Mouse (Mus musculus) adrenal gland, adult 8-10 months (tissue): Measurements from ENCODE around the gene Iqce. TPM values are rescaled to one million over a fixed set of nuclear protein-coding genes. Genes with fewer than 3 reads are reported as not detected.

Experiments used
- DNase-seq: peaks from one replicate; pipeline ENCODE4 v3.0.0; 2022
- total RNA-seq, 4 experiments: library from RNA; stranded (reverse); gene quantifications; 2 replicates each; pipeline ENCODE4 v1.2.4; 2022

Iqce gene
- total RNA-seq, 4 experiments from 2014 or later, result 21.0 to 45.5 (median 36.7) TPM

GRCm38 (mm10) chr5:140612191-140612590 lies 90.0 kb downstream of the Iqce start:
- DNase-seq, result no peak

Other genes starting within 250 kb of the Iqce start
- 10 to 100 TPM in 2 of 4 experiments, 1 to 10 TPM in 2; 8.7 to 15.1 (median 10.3) TPM for gene Chst12, start 196.8 kb downstream of the Iqce start, total RNA-seq
- gene Grifin, start 137.3 kb downstream of the Iqce start, total RNA-seq, result not detected
- gene Lfng, start 95.1 kb downstream of the Iqce start, total RNA-seq, result 10 to 100 TPM; 11.6 to 18.9 (median 17.2) TPM
- gene Ttyh3, start 53.3 kb downstream of the Iqce start, total RNA-seq, result 100 to 1,000 TPM in 1 of 4 experiments, 10 to 100 TPM in 3; 49.8 to 100 (median 77.4) TPM
- gene Brat1, start 2.6 kb upstream of the Iqce start, total RNA-seq, result 10 to 100 TPM; 22.0 to 24.8 (median 22.9) TPM
- gene Amz1, start 21.7 kb upstream of the Iqce start, total RNA-seq, result 1 to 10 TPM in 2 of 4 experiments, under 1 TPM in 2; 0.59 to 1.8 (median 1.2) TPM
- gene Gna12, start 128.1 kb upstream of the Iqce start, total RNA-seq, result 100 to 1,000 TPM; 135 to 173 (median 141) TPM